Mouse (Mus musculus) erythroblast, embryonic 14.5 days (primary cell): ENCODE data around the gene Dchs1.

Experiments
- GATA1 ChIP-seq: IDR thresholded peaks from 2 replicates; pipeline ENCODE4 v1.6.1; 2012; ENCODE audit warnings: low read length, inconsistent platforms, mixed read lengths
- TAL1 ChIP-seq: IDR thresholded peaks from 3 replicates; pipeline ENCODE4 v1.6.1; 2012; ENCODE audit warnings: low read length, inconsistent platforms, mixed read lengths

DNA sequence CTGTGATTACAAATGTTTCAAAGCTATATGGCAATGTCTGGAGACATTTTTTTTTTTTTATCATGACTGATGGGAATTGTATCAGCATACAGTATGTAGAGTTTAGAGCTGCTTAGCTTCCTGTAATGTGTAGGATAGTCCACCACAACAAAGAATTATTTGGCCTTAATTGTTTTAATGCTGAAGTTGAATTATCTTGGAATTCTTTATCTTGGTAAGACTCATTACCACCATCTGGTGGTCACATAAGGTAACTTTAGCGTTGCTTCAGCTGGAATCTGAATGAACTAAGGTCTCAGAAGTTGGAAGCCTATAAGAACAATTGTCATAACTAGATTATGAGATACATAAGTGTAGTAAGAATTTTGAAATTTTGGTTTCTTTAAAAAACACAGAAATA is 31.0 kb upstream of the Dchs1 start:
- no peak for TF ChIP-seq GATA1
- no peak for TF ChIP-seq TAL1
